Mouse (Mus musculus) midbrain, embryonic 15.5 days (tissue): Measurements from ENCODE around the gene Tcl1b2. TPM values are rescaled to one million over a fixed set of nuclear protein-coding genes. Genes with fewer than 3 reads are reported as not detected.
"Not testable (repeated sequence)": the region's sequence is repeated elsewhere in the genome, so short reads cannot be mapped to it uniquely, and the experiment has no call there.

ENCODE experiments used
- ATAC-seq: fragments of 200-750 bp; cut with Nextera tagmentation; replicated peaks from 2 replicates; pipeline ENCODE4 v1.8.0; 2017; ENCODE audit warnings: moderate TSS enrichment
- H3K27ac ChIP-seq: fragments of 300-500 bp; sonication (generic); 2 replicates; pipeline ENCODE4 v1.5.1; 2015; ENCODE audit warnings: mild to moderate bottlenecking, inconsistent platforms
- H3K27me3 ChIP-seq: fragments of 300-500 bp; sonication (generic); replicated peaks from 2 replicates; pipeline ENCODE4 v1.6.1; 2015; ENCODE audit warnings: inconsistent platforms
- H3K36me3 ChIP-seq: fragments of 300-500 bp; sonication (generic); replicated peaks from 2 replicates; pipeline ENCODE4 v1.6.1; 2015; ENCODE audit warnings: inconsistent platforms
- H3K4me1 ChIP-seq: fragments of 300-500 bp; sonication (generic); 2 replicates; pipeline ENCODE4 v1.6.1; 2015; ENCODE audit warnings: inconsistent platforms
- H3K4me2 ChIP-seq: fragments of 300-500 bp; sonication (generic); 2 replicates; pipeline ENCODE4 v1.6.1; 2015; ENCODE audit warnings: inconsistent platforms, mild to moderate bottlenecking, moderate library complexity
- H3K4me3 ChIP-seq: fragments of 300-500 bp; sonication (generic); 2 replicates; pipeline ENCODE4 v1.5.1; 2015; ENCODE audit warnings: mild to moderate bottlenecking, inconsistent platforms
- H3K9ac ChIP-seq: fragments of 300-500 bp; sonication (generic); 2 replicates; pipeline ENCODE4 v1.6.1; 2015; ENCODE audit warnings: mild to moderate bottlenecking, inconsistent platforms
- H3K9me3 ChIP-seq: fragments of 300-500 bp; sonication (generic); 2 replicates; pipeline ENCODE4 v1.6.1; 2016; ENCODE audit warnings: inconsistent platforms
- WGBS: fragments of 180-500 bp; shearing (Covaris S2); methylation state at CpG from one replicate; pipeline ENCODE4 v1.1.7; 2015; ENCODE audit warnings: mixed read lengths; 5-methylcytosine and 5-hydroxymethylcytosine counted together
- polyA plus RNA-seq: library from polyadenylated mRNA; unstranded; fragments of >200 nt; fragmentation: Nextera tagmentation; extraction: Ambion mirVana; gene quantifications from 2 replicates; pipeline ENCODE4 v1.2.1, GENCODE M21; 2015

The Tcl1b2 gene
- polyA plus RNA-seq, 1 experiment from 2014 or later, result not detected

GRCm38 (mm10) chr12:105181040-105181644, 35.3 kb downstream of the Tcl1b2 start:
- H3K9ac ChIP-seq, H3K27me3 ChIP-seq, H3K4me1 ChIP-seq, H3K27ac ChIP-seq, ATAC-seq, H3K4me3 ChIP-seq, H3K36me3 ChIP-seq, H3K4me2 ChIP-seq, H3K9me3 ChIP-seq: not testable (repeated sequence)
- 78% methylated on average over 4 of the region's 4 CpGs for WGBS

- H3K9me3 ChIP-seq, H3K9ac ChIP-seq, H3K4me1 ChIP-seq, H3K4me2 ChIP-seq, H3K36me3 ChIP-seq, H3K27me3 ChIP-seq, H3K4me3 ChIP-seq, H3K27ac ChIP-seq, ATAC-seq: not testable (repeated sequence)
- 52% methylated on average over 2 of the region's 2 CpGs for WGBS
Measured at GRCm38 (mm10) chr12:105188980-105189379, 43.2 kb downstream of the Tcl1b2 start.

GRCm38 (mm10) chr12:105190743-105191142, 44.9 kb downstream of the Tcl1b2 start, which contains the start of gene Tcl1b3:
Gene Tcl1b3 (plus strand): TSS chr12:105191043.
- H3K4me2 ChIP-seq, H3K9me3 ChIP-seq, H3K9ac ChIP-seq, ATAC-seq, H3K4me1 ChIP-seq, H3K27me3 ChIP-seq, H3K36me3 ChIP-seq, H3K4me3 ChIP-seq, H3K27ac ChIP-seq: not testable (repeated sequence)
- 95% methylated on average over 6 of the region's 6 CpGs for whole genome bisulfite sequencing

- H3K27me3 ChIP-seq, H3K36me3 ChIP-seq, ATAC-seq, H3K4me3 ChIP-seq, H3K9me3 ChIP-seq, H3K9ac ChIP-seq, H3K4me1 ChIP-seq, H3K4me2 ChIP-seq: not testable (repeated sequence)
- 15% methylated on average over 7 of the region's 7 CpGs for WGBS
- peak overlapping the region; percentile 25; the same call in 1 of the 2 replicates for H3K27ac ChIP-seq
Measured at GRCm38 (mm10) chr12:105199684-105200497, 54.1 kb downstream of the Tcl1b2 start.

- not testable (repeated sequence) for ATAC-seq, H3K27ac ChIP-seq, H3K36me3 ChIP-seq
Measured at GRCm38 (mm10) chr12:105201657-105202056, 55.8 kb downstream of the Tcl1b2 start, which contains the start of gene Tcl1b4. Gene Tcl1b4 (plus strand): TSS chr12:105201957.

More at GRCm38 (mm10) chr12:105201657-105202056, 55.8 kb downstream of the Tcl1b2 start, which contains the start of gene Tcl1b4:
- H3K9ac ChIP-seq, H3K27me3 ChIP-seq, H3K9me3 ChIP-seq, H3K4me3 ChIP-seq, H3K4me2 ChIP-seq, H3K4me1 ChIP-seq: not testable (repeated sequence)
- 93% methylated on average over 1 of the region's 1 CpGs for WGBS

Other genes with a start within 250 kb of the Tcl1b2 start
- 0.40 and 0.49 TPM in 2 replicates for gene Syne3, start 136.2 kb upstream of the Tcl1b2 start, polyA plus RNA-seq
- 143 and 144 TPM in 2 replicates for gene Glrx5, start 113.3 kb upstream of the Tcl1b2 start, polyA plus RNA-seq
- not detected in 2 replicates for gene Tcl1b1, start 13.7 kb downstream of the Tcl1b2 start, polyA plus RNA-seq
- gene Tcl1b5, start 30.3 kb downstream of the Tcl1b2 start, polyA plus RNA-seq, result not detected in 2 replicates
- not detected in 2 replicates for gene Tcl1b3, start 45.0 kb downstream of the Tcl1b2 start, polyA plus RNA-seq
- not detected in 2 replicates for gene Tcl1b4, start 55.9 kb downstream of the Tcl1b2 start, polyA plus RNA-seq
- gene Tcl1, start 76.8 kb downstream of the Tcl1b2 start, polyA plus RNA-seq, result not detected in 2 replicates
- gene Tunar, start 187.9 kb downstream of the Tcl1b2 start, polyA plus RNA-seq, result 17.8 and 18.6 TPM in 2 replicates